Mouse (Mus musculus) 416B (cell line): ENCODE data around the gene Trim11.

Experiments used
- DNase-seq: peaks from one replicate; pipeline ENCODE4 v3.0.0; 2011; ENCODE audit warnings: low read depth

Trim11 gene

GRCm38 (mm10) chr11:58955868-58956257 is 22.0 kb upstream of the Trim11 start:
- no peak for DNase-seq

- no peak for DNase-seq
Measured at GRCm38 (mm10) chr11:58957226-58957914, 20.5 kb upstream of the Trim11 start.

DNA sequence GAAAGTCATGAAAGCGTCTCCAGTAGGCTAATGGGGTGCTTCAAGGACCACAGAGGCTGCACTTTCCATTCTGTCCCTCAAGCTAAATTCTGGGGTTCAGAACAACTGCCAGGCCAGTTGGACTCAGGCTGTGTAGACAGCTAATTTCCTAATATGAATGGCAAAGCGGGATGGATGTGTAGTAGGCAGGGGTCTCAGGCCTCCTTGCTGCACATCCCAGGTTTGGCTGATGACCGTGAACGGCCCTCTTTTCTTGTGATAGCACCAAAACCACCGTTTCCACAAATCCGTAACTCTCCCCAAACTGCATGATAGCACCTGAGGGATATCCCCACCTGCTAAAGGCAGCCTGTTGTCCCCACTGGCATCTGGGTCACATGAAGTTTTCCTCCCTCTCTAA is 19.4 kb upstream of the Trim11 start:
- DNase-seq, result no peak

DNA sequence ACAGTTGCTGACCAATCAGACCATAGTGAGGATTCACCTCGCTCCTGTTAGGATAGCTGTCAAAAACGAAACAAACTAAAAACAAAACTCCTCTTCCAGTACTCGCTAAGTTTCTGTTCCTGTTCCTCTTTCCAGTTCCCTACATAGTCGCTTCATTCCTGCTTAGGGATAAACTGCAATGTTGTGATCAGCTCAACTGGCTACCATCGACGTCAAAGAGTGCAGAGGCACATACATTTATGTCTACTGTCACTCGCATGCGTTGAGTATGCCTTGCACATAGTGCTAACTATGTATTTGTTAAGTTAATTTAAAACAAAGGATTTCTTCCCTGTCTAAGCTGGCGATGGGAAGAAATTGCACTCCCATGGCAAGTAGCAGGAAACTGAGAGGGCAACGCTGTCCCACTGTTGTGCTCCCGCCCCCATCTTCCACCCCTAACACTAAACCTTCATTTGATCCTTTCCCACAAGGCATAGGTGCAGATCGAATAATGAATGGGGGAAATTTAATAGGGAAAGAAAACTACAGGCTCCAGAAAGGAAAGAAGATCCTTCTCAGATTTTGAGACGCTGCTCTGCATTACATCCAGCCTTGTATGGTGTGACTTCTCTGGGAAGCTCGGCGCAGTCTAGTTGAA is 18.6 kb upstream of the Trim11 start:
- DNase-seq, result peak; percentile 52

GRCm38 (mm10) chr11:58959921-58960465 is 17.9 kb upstream of the Trim11 start:
- peak; percentile 95 for DNase-seq

DNA sequence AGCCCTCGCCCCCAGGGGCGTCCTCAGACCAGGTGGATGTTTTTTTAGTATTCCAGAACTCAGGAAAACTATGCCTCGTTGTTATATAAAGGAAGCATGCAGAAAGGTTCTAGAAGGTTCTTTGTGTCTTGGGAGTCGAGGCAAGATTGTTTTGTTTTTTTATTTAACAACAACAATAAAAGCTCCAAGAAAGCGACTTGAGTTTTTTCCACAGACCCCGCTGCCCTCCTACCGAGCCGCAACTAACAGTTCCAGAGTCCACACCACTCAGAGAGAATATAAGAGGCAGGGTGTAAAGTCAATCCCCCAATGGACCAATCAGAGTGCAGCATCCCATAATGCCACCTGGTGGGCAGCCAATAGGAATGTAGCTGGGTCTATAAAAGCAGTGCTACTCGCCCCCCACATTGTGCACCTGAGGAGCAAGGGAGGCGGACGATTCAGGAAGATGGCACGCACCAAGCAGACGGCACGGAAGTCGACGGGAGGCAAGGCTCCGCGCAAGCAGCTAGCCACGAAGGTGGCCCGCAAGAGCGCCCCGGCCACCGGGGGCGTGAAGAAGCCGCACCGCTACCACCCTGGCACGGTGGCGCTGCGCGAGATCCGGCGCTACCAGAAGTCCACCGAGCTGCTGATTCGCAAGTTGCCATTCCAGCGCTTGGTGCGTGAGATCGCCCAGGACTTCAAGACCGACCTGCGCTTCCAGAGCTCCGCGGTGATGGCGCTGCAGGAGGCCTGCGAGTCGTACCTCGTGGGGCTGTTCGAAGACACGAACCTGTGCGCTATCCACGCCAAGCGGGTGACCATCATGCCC is 16.3 kb upstream of the Trim11 start:
- DNase-seq, result no peak

- DNase-seq, result no peak
Measured at GRCm38 (mm10) chr11:58963543-58963942, 14.3 kb upstream of the Trim11 start.

DNA sequence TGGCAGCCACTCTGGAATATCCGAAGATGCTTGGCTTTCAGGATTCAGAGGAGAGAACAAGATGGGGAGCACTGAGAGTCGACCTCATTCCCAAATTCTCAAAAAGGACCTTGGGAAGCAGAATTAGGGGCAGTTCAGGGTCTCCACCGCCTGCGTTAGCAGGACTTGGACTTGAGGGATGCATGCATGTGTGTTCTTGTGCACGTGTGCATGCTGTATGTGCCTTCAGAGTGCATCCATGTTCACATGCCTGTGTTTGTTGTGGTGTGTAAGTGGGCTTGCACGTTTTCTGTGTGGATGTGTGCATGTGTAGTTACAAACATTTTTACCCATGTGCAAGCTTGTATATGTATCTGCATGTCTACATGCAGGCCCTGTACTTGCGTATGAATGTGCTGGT is 13.7 kb upstream of the Trim11 start:
- no peak for DNase-seq

DNA sequence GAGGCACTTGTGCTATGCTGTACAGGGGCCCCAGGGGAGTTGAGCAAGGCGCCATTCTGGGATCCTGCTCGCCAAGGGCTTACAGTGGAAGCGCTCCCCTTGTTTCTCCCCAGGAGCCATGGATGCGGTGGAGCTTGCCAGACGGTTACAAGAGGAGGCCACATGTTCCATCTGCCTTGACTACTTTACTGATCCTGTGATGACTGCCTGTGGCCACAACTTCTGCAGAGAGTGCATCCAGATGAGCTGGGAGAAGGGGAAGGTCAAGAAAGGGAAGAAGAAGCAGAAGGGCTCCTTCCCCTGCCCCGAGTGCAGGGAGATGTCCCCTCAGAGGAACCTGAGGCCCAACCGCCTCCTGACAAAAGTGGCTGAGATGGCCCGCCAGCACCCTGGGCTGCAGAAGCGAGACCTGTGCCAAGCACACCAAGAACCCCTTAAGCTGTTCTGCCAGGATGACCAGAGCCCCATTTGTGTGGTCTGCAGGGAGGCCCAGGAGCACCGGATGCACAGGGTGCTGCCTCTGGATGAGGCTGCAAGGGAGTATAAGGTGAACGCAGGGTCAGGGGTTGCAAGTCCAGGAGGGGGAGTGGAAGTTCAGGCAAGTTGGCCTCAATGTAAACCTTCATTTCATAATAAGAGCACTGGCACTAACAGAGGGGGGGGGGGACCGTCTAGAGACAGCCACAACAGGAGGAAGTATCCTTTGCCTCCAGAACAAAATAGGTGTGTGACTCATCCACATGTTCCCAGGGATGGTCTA is 12.7 kb upstream of the Trim11 start:
- DNase-seq, result peak; percentile 21

- DNase-seq, result peak; percentile 68
Measured at GRCm38 (mm10) chr11:58967346-58967745, 10.5 kb upstream of the Trim11 start.

DNA sequence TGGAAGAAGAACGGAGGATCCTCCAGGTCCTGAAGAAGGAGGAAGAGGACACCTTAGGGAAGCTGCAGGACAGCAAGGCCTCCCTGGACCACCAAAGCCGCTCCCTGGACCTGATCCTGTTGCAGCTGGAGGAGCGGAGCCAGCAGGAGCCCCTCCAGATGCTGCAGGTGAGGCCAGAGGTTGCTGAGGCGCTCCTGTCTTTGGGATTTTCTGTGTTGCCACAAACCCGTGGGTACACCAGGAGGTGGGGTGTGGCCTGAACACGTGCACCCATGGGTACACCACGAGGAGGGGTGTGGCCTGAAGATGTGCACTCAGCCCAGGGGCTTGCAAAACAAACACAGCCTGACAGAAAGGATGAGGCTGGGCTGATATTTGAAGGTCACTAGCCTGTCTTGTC is 9.3 kb upstream of the Trim11 start:
- DNase-seq, result no peak

- no peak for DNase-seq
Measured at GRCm38 (mm10) chr11:58969027-58969426, 8.9 kb upstream of the Trim11 start.

DNA sequence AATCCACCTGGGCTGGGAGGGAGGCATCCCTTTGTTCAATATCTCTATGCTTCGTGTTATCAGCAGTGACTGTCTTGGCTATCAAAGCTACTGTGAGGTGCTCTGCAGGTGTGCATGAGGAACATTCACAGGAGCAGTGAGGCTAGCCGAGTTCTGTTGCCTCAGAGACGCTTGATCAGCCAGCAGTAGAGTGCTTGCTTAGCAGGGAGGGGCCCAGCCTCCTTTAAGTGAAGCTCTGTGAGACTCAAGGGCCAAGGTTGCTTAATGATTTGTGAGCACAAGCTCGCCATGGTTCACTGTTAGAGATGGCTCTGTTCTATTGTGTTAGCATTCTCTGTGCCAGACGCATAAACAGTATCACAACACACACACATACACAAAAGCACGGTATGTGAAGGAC is 8.2 kb upstream of the Trim11 start:
- no peak for DNase-seq

DNA sequence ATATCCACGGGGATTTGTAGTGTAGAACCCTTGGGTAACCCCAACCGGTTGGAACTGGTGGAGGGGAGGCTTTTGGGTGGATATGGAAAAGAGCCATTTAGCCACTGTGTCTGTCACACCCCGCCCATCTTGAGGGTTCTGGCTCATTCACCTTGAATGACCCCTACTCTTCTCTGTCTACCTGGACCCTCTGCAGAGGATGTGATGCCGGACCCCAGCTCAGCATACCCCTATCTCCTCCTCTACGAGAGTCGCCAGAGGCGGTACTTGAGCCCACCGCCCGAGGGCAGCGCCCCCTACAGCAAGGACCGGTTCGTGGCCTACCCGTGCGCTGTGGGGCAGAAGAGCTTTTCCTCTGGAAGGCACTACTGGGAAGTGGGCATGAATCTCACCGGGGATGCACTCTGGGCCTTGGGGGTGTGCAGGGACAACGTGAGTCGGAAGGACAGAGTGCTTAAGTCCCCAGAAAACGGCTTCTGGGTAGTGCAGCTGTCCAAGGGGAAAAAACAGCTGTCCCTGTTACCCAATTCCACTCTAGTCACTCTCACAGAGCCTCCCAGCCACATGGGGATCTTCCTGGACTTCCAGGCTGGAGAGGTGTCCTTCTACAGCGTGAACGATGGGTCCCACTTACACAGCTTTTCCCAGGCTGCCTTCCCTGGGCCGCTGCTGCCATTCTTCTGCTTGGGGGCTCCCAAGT is 6.9 kb upstream of the Trim11 start:
- no peak for DNase-seq

DNA sequence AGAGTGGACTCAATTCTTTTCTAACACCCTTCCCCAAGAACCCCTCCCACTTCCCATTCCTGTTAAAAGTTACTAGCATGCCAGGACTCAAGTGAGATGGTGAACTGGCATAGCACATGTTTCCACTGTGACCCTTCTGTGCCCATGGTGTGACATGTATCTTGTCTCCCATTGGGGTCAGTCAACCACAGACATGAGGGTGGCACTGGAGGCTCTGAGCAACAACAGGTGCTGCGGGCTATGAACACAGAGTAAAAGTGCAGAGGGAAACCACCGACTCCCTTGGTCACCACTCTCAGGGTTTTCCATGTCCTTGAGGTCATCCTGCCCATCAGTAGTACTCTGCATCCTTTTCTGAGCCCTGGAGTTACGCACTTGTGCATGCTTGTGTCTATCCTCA is 6.1 kb upstream of the Trim11 start:
- no peak for DNase-seq

DNA sequence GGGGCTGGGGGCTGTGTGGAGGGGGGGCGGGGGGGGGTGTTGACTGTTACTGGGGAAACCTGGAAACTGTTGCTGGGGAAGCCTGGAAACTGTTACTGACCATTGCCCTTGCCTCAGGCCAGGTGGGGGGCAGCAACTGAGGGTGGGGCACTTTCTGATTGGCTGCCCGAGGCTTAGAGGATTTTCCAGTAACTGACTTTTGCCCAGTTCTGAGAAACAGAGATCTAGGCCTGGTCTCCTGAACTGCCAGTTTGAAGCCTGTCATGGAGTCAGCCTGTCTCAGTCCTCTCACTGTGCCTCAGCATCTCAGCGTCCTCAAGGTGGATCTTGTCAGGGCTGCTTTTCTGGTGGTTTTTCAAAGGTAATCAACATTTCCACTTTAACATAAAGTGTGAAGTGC is 3.5 kb upstream of the Trim11 start:
- no peak for DNase-seq

DNA sequence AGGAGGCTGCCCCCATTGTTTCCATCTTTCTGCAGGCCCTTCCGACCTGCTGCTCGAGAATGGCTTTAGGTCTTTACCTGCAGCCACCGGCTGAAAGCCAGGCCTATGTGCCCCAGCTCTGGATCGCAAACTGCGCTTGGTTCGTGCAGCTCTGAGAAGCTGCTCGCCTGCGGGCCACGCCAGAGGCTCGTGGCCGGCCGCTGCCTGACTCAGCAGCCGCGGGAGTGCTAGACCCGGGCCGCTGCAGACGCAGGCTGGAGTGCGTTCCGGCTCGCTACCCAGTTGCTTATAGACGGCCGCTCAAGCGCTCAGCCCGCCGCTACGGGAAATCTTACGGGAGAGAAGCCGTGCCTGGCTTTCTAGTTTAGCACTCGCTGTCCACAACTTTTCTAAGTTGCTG is 743 bp upstream of the Trim11 start:
- DNase-seq, result peak; percentile 50

DNA sequence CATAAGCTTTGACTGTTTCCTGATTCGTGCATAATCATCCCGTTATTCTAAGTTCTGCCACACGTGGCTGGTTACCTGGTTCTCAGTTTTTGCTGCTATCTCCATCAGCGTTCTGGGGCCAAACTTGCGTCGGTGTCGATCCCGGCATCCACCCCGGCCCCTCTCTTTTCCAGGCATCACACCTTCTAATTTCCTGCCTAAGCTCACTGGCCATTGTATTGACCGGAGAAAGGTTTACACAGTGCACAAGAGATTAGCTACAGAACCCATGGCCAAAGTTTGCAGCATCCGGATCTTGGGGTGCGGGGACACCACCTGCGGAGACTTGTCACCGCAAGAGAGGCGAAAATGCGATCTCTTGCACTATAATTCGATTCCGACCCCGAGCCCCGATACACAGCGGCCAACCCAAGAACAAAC is 276 bp upstream of the Trim11 start:
- DNase-seq, result peak; percentile 57

- DNase-seq, result peak; percentile 47
Measured at GRCm38 (mm10) chr11:58978706-58979030, 775 bp downstream of the Trim11 start.

GRCm38 (mm10) chr11:58979183-58979582 is 1.3 kb downstream of the Trim11 start:
- DNase-seq, result peak; percentile 80

DNA sequence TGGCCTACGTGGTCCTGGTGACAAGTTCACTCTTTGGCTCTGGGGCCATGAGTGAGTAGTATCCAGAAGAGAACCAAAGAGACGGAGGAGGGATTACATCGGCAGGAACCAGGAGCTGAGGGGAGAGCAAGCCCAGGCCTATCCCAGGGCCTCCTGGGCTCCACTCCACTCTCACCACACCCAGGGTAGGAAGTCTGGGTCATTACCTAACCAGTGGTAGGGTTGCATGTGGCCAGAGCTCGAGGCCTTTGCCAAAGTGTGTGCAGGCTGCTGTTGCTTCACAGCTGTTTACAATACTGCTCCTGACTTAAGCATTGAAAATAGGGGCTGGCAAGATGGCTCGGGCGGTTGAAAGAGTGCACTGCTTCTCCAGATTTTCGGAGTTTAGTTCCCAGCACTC is 1.8 kb downstream of the Trim11 start:
- peak; percentile 73 for DNase-seq
